Mouse (Mus musculus): ENCODE measurements at regions not wholly inside any gene's neighbourhood (a gene's known extent, or its start where the extent isn't known, plus 50 kb on each side); places are given as distances from the start of the nearest gene placed in this dataset. TPM values are rescaled to one million over a fixed set of nuclear protein-coding genes. Genes with fewer than 3 reads are reported as not detected.

DNA sequence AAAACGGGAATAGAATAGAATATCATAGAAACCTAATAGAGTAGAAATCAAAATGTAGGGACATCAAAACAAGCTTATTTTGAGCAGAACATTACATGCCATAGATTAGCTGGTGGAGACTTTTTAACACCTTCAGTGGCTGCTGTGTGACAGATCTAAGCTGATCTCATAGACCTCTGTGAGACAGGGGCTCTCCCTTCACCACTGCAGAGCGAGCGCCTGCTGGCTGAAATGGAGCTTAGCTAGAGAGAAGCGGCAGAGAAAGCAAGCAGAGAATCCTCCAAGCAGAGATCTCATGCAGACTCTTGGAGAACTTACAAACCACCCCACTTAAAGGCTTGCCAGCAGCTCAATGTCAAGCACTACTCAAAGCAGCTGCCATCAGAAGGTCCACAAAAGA, 65.5 kb upstream of the H2afz start:
- H3K36me3 ChIP-seq: no peaks in the 10 kb centered on the region
- H3K4me1 ChIP-seq (replicated peaks): no peaks in the 10 kb centered on the region
- ATAC-seq (ENCODE audit: insufficient number of reproducible peaks, insufficient read depth, low FRiP score, low TSS enrichment, low read depth): no peak
- no peak overlapping the region for H3K4me3 ChIP-seq (replicated peaks)
- no peaks in the 10 kb centered on the region for H3K27me3 ChIP-seq
- H3K9me3 ChIP-seq: no peaks in the 10 kb centered on the region
- no peak overlapping the region for H3K27ac ChIP-seq
- H3K4me2 ChIP-seq: no peak overlapping the region
- WGBS: 86% methylated on average over 4 of the region's 4 CpGs
- no peak overlapping the region for H3K9ac ChIP-seq (replicated peaks)

DNA sequence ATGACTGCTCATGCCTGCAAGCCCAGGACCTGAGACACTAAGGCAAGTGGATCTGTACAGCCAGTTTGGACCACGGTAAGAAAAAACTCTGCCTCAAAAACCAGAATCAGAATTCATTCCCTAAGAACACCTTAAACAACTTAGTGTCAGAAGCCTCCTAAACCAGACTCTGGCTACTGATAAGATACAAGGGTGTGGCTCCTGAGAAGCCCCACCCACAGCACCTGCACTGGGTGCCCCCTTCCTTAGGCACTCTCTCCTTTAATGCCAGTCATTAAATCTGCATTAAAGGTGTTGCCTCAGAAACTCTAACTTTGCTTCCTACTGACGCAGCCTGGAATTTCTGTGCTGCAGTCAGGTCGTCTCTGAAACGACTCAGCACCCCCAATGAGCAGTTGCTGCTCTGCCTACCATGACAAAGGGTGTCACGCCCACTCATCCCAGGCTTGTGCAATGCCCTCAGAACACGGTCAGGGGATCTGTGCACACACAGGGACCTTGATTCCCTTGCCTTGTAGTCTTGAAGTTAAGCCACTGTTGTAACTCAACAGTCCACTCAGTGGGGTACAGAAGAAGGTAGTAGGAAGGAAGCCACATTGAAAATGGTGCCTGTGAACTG, 62.8 kb upstream of the H2afz start:
- H3K4me3 ChIP-seq (replicated peaks): no peak overlapping the region
- no peak overlapping the region for H3K9ac ChIP-seq (replicated peaks)
- no peak for ATAC-seq (ENCODE audit: insufficient number of reproducible peaks, insufficient read depth, low FRiP score, low TSS enrichment, low read depth)
- H3K4me2 ChIP-seq: no peak overlapping the region
- H3K9me3 ChIP-seq: no peaks in the 10 kb centered on the region
- no peaks in the 10 kb centered on the region for H3K27me3 ChIP-seq
- WGBS: 48% methylated on average over 6 of the region's 6 CpGs
- no peaks in the 10 kb centered on the region; the same call in 1 of the 2 replicates for H3K4me1 ChIP-seq (replicated peaks)
- no peaks in the 10 kb centered on the region for H3K36me3 ChIP-seq
- H3K27ac ChIP-seq: no peak overlapping the region

DNA sequence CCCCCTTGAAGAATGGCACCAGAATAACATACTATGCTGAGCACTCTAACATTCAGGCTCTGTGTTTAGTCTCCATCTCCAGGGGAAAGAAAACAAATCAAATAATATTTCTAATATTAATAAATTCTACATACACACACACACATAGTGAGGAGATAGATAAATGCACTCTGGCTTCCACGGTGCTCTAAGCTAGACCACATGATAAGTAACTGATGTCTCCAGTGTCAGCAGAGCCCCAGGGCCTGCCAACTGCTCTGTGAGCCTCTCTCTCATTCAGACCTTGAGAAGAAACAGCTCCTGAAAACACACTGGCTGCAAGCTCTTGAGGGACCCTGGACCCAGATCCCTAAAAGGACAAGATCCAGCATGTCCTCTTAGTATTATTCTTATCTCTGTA, 56.9 kb upstream of the H2afz start:
- Histone ChIP-seq H3K9ac (replicated peaks) (no peak overlapping the region), H3K36me3 (no peaks in the 10 kb centered on the region), H3K4me1 (replicated peaks) (no peaks in the 10 kb centered on the region; the same call in 1 of the 2 replicates), H3K27ac (no peak overlapping the region), H3K4me3 (replicated peaks) (no peak overlapping the region), H3K27me3 (no peaks in the 10 kb centered on the region), H3K9me3 (no peaks in the 10 kb centered on the region), H3K4me2 (no peak overlapping the region)
- 72% methylated on average over 1 of the region's 1 CpGs for WGBS
- ATAC-seq (ENCODE audit: insufficient number of reproducible peaks, insufficient read depth, low FRiP score, low TSS enrichment, low read depth): no peak

DNA sequence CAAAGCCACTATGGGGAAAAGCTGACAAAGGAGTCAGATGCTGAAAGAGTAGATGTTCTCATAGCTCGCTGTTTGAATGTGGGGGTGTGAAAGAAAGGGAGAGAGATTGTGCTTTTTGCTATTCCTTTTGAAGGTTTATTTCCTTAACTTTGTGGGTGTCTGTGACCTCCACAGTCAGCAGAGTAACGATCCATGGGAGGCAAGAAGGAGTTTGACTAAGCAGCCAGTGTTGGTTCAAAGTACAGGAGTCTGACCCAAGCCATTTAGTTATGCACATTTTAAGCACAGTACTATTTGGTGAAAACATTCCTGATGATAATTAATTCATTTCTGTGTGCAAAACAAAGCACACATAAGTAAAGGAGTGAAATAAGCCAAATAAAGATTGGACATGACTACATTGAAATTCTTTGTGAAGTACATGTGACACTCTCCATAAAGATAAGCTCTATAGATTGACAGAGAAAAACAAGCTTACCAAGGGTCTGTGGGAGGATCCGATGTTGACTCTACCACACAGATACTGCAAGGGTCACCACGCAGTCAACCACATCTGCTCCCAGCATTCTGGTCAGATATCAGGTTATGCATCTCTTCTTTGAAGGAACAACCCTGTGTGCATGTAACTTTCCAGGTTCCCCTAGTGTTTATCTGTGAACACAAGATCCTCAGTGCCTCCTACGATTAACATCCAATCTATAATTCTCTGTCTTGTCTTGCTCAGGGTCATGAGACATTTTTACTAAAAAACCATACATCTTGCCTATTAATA, 56.2 kb upstream of the H2afz start:
- Histone ChIP-seq H3K27ac (no peak overlapping the region), H3K9ac (replicated peaks) (no peak overlapping the region), H3K4me1 (replicated peaks) (no peaks in the 10 kb centered on the region; the same call in 1 of the 2 replicates), H3K36me3 (no peaks in the 10 kb centered on the region), H3K27me3 (no peaks in the 10 kb centered on the region), H3K4me2 (no peak overlapping the region), H3K9me3 (no peaks in the 10 kb centered on the region), H3K4me3 (replicated peaks) (no peak overlapping the region)
- WGBS: 87% methylated on average over 5 of the region's 5 CpGs
- ATAC-seq (ENCODE audit: insufficient number of reproducible peaks, insufficient read depth, low FRiP score, low TSS enrichment, low read depth): no peak

DNA sequence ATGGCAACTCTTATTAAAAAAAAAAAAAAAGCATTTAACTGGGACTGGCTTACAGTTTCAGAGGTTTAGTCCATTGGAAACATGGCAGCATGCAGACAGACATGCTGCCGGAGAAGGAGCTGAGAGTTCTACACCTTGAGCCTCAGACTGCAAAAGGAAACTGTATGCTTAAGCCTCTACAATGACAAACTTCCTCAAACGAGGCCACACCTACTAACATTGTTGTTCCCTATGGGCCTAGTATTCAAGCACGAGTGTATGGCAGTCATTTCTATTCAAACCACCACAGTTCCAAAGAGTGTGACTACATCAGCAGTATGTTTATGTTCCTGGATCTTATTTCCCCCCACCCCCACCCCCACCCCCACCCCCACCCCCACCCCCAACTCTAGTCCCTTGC, 54.2 kb upstream of the H2afz start:
- Histone ChIP-seq H3K36me3 (no peaks in the 10 kb centered on the region), H3K9ac (replicated peaks) (no peak overlapping the region), H3K27me3 (no peaks in the 10 kb centered on the region), H3K27ac (no peak overlapping the region), H3K9me3 (no peaks in the 10 kb centered on the region), H3K4me2 (no peak overlapping the region), H3K4me1 (replicated peaks) (no peaks in the 10 kb centered on the region; the same call in 1 of the 2 replicates), H3K4me3 (replicated peaks) (no peak overlapping the region)
- 81% methylated on average over 3 of the region's 3 CpGs for WGBS
- no peak for ATAC-seq (ENCODE audit: insufficient number of reproducible peaks, insufficient read depth, low FRiP score, low TSS enrichment, low read depth)

Small RNA genes in the stretch of these regions (microRNA-seq; reads per million reads assigned to microRNA genes)
- gene Mir6380: not detected
